Mouse (Mus musculus) forebrain, postnatal 0 days (tissue): ENCODE measurements at regions not wholly inside any gene's neighbourhood (a gene's known extent, or its start where the extent isn't known, plus 50 kb on each side); places are given as distances from the start of the nearest gene placed in this dataset.

Source experiments
- ATAC-seq: fragments of 200-750 bp; cut with Nextera tagmentation; 2 replicates; pipeline ENCODE4 v1.8.0; 2017; ENCODE audit warnings: mild to moderate bottlenecking, moderate library complexity
- DNase-seq: peaks from one replicate; pipeline ENCODE4 v3.0.0-alpha.2; 2015
- H3K27ac ChIP-seq: fragments of 300-500 bp; sonication (generic); 2 replicates; pipeline ENCODE4 v1.5.1; 2014; ENCODE audit warnings: low read depth, mild to moderate bottlenecking, antibody characterized with exemption, low read length, moderate library complexity, mixed read lengths
- H3K27me3 ChIP-seq: fragments of 300-500 bp; sonication (generic); 2 replicates; pipeline ENCODE4 v1.6.1; 2014; ENCODE audit warnings: mild to moderate bottlenecking, low read length, mixed read lengths; ENCODE audit not compliant: insufficient read depth
- H3K36me3 ChIP-seq: fragments of 300-500 bp; sonication (generic); 2 replicates; pipeline ENCODE4 v1.6.1; 2014; ENCODE audit warnings: mild to moderate bottlenecking, moderate library complexity; ENCODE audit not compliant: insufficient read depth
- H3K4me1 ChIP-seq: fragments of 300-500 bp; sonication (generic); 2 replicates; pipeline ENCODE4 v1.6.1; 2014; ENCODE audit warnings: antibody characterized with exemption; ENCODE audit not compliant: insufficient read depth
- H3K4me2 ChIP-seq: fragments of 300-500 bp; sonication (generic); 2 replicates; pipeline ENCODE4 v1.6.1; 2014; ENCODE audit warnings: low read depth, mild to moderate bottlenecking, moderate library complexity
- H3K4me3 ChIP-seq: fragments of 300-500 bp; sonication (generic); 2 replicates; pipeline ENCODE4 v1.5.1; 2014; ENCODE audit warnings: low read depth, low read length, mixed read lengths
- H3K9ac ChIP-seq: fragments of 300-500 bp; sonication (generic); 2 replicates; pipeline ENCODE4 v1.6.1; 2014; ENCODE audit warnings: mild to moderate bottlenecking
- H3K9me3 ChIP-seq: fragments of 300-500 bp; sonication (generic); 2 replicates; pipeline ENCODE4 v1.6.1; 2016; ENCODE audit warnings: low read length
- CTCF ChIP-seq: sonication (generic); IDR thresholded peaks from 2 replicates; pipeline ENCODE4 v1.5.1; 2016; ENCODE audit warnings: antibody characterized with exemption, control low read depth, low read depth
- WGBS: fragments of 180-500 bp; shearing (Covaris S2); extraction: QIAGEN DNeasy Blood & Tissue Kit; methylation state at CpG from one replicate; pipeline ENCODE4 v1.1.7; 2014; 5-methylcytosine and 5-hydroxymethylcytosine counted together

DNA sequence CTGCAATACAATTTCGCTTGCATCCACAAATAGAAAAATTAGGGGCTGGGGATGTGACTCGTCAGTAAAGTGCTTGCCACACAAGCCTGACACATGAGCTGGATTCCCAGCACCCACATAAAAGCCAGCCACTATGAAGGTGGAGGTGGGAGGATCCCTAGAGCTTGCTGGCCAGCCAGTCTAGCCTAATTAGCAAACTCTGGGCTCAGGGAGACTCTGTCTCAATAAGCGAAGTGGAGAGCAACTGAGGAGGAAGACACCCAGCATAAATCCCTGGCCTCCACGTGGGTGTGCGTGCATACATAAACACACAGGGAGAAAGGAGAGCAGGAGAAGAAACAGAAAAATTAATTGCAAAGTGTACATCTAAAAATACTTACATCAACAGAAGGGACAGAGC is 134.1 kb upstream of the Gm6657 start:
- WGBS, result 55% methylated on average over 5 of the region's 5 CpGs
- Histone ChIP-seq H3K27ac (no peak overlapping the region), H3K36me3 (no peaks in the 10 kb centered on the region), H3K9ac (no peak overlapping the region), H3K4me3 (no peak overlapping the region), H3K4me1 (peaks cover 3% of the 10 kb centered on the region; the same call in 1 of the 2 replicates), H3K27me3 (no peaks in the 10 kb centered on the region), H3K9me3 (no peaks in the 10 kb centered on the region), H3K4me2 (no peak overlapping the region)
- ATAC-seq (no peak), DNase-seq (no peak)
- TF ChIP-seq CTCF, result no peak

DNA sequence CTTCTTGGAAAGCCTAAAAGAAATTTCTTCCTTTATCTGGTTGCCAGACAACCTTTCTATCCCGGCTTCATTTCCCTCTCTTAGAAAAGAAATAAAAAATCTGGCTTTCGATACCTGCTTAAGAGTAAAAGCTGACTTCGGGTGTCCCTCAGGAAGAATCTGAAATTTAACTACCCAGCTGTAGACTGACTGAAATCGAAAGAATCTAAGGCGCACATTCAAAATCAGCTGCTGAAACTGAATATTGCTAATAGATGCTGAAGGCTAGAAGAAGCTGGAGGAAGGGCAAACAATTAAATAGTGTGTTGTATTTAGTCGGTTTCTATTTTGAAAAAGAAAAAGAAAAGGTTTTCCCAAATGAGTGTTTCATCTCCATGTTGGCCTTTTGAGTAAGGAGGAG is 128.0 kb upstream of the Gm6657 start:
- 71% methylated on average over 6 of the region's 6 CpGs for WGBS
- no peak for TF ChIP-seq CTCF
- no peak overlapping the region for H3K27ac ChIP-seq
- H3K4me1 ChIP-seq, result no peaks in the 10 kb centered on the region
- ATAC-seq, result no peak
- H3K4me2 ChIP-seq, result no peak overlapping the region
- H3K9ac ChIP-seq, result no peak overlapping the region
- no peak overlapping the region for H3K4me3 ChIP-seq
- no peaks in the 10 kb centered on the region for H3K27me3 ChIP-seq
- DNase-seq, result no peak
- no peaks in the 10 kb centered on the region for H3K36me3 ChIP-seq
- no peaks in the 10 kb centered on the region for H3K9me3 ChIP-seq

DNA sequence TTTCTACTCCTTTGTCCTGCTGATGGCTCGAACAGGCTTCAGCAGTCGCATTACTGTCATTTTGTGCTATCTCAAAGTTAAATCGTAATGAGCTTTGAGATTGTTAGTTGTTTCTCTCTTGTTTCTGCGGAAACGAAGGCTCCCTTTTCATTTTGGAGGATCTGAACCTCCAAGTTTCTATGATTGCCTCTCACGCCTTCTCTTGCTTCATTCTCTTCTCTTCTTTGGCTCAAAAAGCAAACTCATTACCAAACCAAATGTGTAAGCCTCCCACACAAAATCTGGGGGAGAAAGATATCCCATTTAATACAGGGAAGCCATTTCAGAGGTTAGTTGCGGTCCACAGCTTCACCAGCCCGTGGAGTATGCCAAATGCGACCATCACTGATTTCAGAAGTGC is 121.1 kb upstream of the Gm6657 start:
- Histone ChIP-seq H3K4me2 (no peak overlapping the region), H3K9ac (no peak overlapping the region), H3K36me3 (no peaks in the 10 kb centered on the region), H3K4me1 (no peaks in the 10 kb centered on the region), H3K9me3 (no peaks in the 10 kb centered on the region), H3K27me3 (no peaks in the 10 kb centered on the region), H3K27ac (no peak overlapping the region), H3K4me3 (no peak overlapping the region)
- WGBS, result 66% methylated on average over 9 of the region's 9 CpGs
- no peak for TF ChIP-seq CTCF
- DNase-seq (no peak), ATAC-seq (no peak)

DNA sequence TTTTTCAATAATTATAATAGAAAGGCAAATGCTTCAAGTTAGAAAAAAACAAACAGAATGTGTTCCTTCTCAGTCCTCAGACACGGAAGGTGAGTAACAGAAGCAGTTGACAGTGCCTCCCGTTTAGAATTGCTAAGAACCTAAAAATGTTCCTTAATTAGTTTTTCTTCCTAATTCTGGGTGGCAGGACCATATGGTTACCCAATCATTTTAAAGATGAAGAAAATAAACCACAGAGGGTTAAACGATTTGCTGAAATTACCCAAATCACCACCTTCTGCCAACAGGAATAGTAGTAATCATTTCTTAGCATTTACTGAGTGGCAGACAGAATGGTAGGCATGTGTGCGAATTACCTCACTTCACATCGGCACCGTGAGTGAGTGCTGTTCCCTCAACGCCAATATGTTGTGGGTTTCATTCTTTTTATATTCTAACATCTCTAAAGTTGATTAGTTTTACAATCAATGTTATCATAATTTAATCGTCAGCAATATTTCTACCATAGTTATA is 119.7 kb upstream of the Gm6657 start:
- DNase-seq (no peak), ATAC-seq (no peak)
- Histone ChIP-seq H3K4me1 (no peaks in the 10 kb centered on the region), H3K9me3 (no peaks in the 10 kb centered on the region), H3K27me3 (no peaks in the 10 kb centered on the region), H3K36me3 (no peaks in the 10 kb centered on the region), H3K4me2 (no peak overlapping the region), H3K9ac (no peak overlapping the region), H3K4me3 (no peak overlapping the region), H3K27ac (no peak overlapping the region)
- TF ChIP-seq CTCF, result no peak
- 59% methylated on average over 8 of the region's 8 CpGs for WGBS

DNA sequence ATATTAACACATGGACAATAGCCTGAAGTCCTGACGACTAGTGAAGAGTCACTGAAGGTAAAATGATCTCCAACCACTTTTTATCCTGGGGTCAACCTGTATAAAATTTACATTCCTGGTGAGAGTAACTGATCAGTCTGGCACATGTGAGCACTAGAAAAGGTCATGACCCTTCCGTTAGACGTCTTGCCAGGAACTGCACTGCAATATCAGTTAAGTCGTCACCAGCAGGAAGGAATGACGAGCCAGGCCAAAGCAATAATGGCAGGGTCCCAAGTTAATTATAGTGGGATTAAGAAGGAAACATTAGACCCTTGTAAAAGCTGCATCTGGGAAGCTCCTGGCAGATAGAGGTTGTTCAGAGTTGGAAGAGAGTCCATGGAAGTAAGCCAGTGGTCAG is 116.8 kb upstream of the Gm6657 start:
- H3K27ac ChIP-seq, result no peak overlapping the region
- H3K9ac ChIP-seq, result no peak overlapping the region
- H3K9me3 ChIP-seq, result no peaks in the 10 kb centered on the region
- no peaks in the 10 kb centered on the region for H3K36me3 ChIP-seq
- TF ChIP-seq CTCF, result no peak
- ATAC-seq, result no peak
- H3K27me3 ChIP-seq, result no peaks in the 10 kb centered on the region
- WGBS, result 47% methylated on average over 5 of the region's 5 CpGs
- no peak overlapping the region for H3K4me3 ChIP-seq
- H3K4me2 ChIP-seq, result no peak overlapping the region
- no peak for DNase-seq
- no peaks in the 10 kb centered on the region for H3K4me1 ChIP-seq

DNA sequence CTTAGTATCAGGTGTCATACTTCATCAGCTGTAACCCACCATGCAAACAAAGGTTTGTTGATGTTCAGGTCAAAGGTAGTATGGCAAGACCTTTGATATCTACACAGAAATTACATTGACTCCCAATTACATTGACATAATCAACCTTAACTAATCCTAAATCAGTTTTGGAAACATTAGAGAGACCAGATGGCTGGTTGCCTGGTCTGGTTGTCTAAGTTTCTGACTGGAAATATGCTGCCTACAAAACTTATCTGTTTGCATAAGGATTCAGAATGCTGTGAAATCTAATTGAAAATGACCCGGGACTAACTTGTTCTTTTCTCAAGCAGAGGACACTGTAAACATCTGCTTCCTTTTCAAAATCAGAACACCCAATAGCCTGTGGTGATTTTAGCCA is 111.9 kb upstream of the Gm6657 start:
- WGBS, result 76% methylated on average over 1 of the region's 1 CpGs
- DNase-seq, result no peak
- Histone ChIP-seq H3K4me2 (no peak overlapping the region), H3K4me1 (no peaks in the 10 kb centered on the region), H3K36me3 (no peaks in the 10 kb centered on the region), H3K27ac (no peak overlapping the region), H3K27me3 (no peaks in the 10 kb centered on the region), H3K9ac (no peak overlapping the region), H3K9me3 (no peaks in the 10 kb centered on the region), H3K4me3 (no peak overlapping the region)
- no peak for TF ChIP-seq CTCF
- ATAC-seq, result no peak

DNA sequence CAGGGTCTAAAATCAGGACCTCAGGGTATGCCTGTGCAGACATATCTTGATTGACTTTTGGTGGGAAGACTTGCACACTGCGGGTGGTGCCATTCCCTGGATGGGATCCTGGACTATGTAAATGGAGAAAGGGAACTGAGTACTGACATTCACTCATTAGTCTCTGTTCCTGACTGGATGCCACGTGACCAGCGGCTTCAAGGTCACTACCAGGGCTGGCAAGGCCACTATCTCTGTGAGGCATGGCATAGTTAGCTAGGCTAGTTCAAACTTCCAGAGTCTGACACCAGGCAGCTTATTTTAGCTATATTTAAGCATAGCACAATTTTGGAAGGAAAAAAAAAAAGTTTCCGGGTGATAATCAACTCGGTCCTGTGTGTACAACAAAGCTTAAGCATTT is 108.0 kb upstream of the Gm6657 start:
- Histone ChIP-seq H3K9me3 (no peaks in the 10 kb centered on the region), H3K9ac (no peak overlapping the region), H3K27ac (no peak overlapping the region), H3K27me3 (no peaks in the 10 kb centered on the region), H3K4me2 (no peak overlapping the region), H3K4me3 (no peak overlapping the region), H3K36me3 (no peaks in the 10 kb centered on the region), H3K4me1 (0 out of 2 replicates have a peak, but pooled peaks cover 3% of the 10 kb centered on the region)
- DNase-seq (no peak), ATAC-seq (no peak)
- 89% methylated on average over 5 of the region's 5 CpGs for WGBS
- no peak for TF ChIP-seq CTCF

DNA sequence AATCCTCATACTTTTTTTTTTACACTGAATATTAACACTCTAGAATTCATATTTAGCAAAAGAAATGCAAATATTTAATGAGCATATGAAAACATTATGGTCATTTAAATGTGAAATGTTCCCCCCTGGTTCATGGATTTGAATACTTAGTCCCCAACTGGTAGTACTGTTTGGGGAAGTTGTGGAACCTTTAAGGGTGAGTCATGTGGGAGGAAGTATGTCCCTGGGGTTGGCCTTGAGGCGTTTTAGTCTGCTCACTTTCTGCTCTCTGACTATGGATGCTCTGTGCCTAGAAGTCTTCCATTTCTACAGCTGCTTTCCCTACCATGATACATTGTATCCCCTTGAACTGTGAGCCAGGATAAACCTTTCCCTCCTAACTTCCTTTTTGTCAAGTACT is 106.1 kb upstream of the Gm6657 start:
- no peaks in the 10 kb centered on the region for H3K9me3 ChIP-seq
- no peak overlapping the region for H3K27ac ChIP-seq
- WGBS, result 44% methylated on average over 1 of the region's 1 CpGs
- H3K4me3 ChIP-seq, result no peak overlapping the region
- ATAC-seq (no peak), DNase-seq (no peak)
- H3K27me3 ChIP-seq, result no peaks in the 10 kb centered on the region
- no peaks in the 10 kb centered on the region for H3K36me3 ChIP-seq
- H3K4me2 ChIP-seq, result no peak overlapping the region
- no peak overlapping the region for H3K9ac ChIP-seq
- H3K4me1 ChIP-seq, result 0 out of 2 replicates have a peak, but pooled peaks cover 3% of the 10 kb centered on the region
- TF ChIP-seq CTCF, result no peak
